Mouse (Mus musculus): ENCODE results near the gene Pxt1. TPM values are rescaled to one million over a fixed set of nuclear protein-coding genes. Genes with fewer than 3 reads are reported as not detected.

The Pxt1 gene
- polyA plus RNA-seq, 1 experiment from 2014 or later: 0.92 TPM

GRCm38 (mm10) chr17:28913200-28913599, 30.4 kb downstream of the Pxt1 start:
- Histone ChIP-seq H3K4me1 (replicated peaks; ENCODE audit: control insufficient read depth, insufficient read depth, low read length) (no peaks in the 10 kb centered on the region; the same call in none of the 2 replicates), H3K27me3 (replicated peaks; ENCODE audit: control insufficient read depth, insufficient read depth, low read length) (no peaks in the 10 kb centered on the region), H3K4me3 (ENCODE audit: low read depth, low read length) (no peak overlapping the region), H3K36me3 (ENCODE audit: control insufficient read depth, insufficient read depth, low read length) (no peaks in the 10 kb centered on the region), H3K9me3 (ENCODE audit: control insufficient read depth, low read length) (no peaks in the 10 kb centered on the region), H3K27ac (ENCODE audit: low read depth, low read length) (no peak overlapping the region), H3K4me2 (no peak overlapping the region), H3K9ac (ENCODE audit: low read depth, low read length) (no peak overlapping the region)
- DNase-seq (ENCODE audit: low spot score) (no peak), ATAC-seq (replicated peaks; ENCODE audit: low FRiP score) (no peak)
- WGBS: 68% methylated on average over 5 of the region's 5 CpGs

- H3K27ac ChIP-seq (ENCODE audit: low read depth, low read length): no peak overlapping the region
- ATAC-seq (replicated peaks; ENCODE audit: low FRiP score) (no peak), DNase-seq (ENCODE audit: low spot score) (no peak)
- no peak overlapping the region for H3K4me2 ChIP-seq
- H3K9me3 ChIP-seq (ENCODE audit: control insufficient read depth, low read length): no peaks in the 10 kb centered on the region
- no peaks in the 10 kb centered on the region for H3K27me3 ChIP-seq (replicated peaks; ENCODE audit: control insufficient read depth, insufficient read depth, low read length)
- no peak overlapping the region for H3K9ac ChIP-seq (ENCODE audit: low read depth, low read length)
- H3K36me3 ChIP-seq (ENCODE audit: control insufficient read depth, insufficient read depth, low read length): no peaks in the 10 kb centered on the region
- WGBS: 32% methylated on average over 7 of the region's 7 CpGs
- no peaks in the 10 kb centered on the region; the same call in none of the 2 replicates for H3K4me1 ChIP-seq (replicated peaks; ENCODE audit: control insufficient read depth, insufficient read depth, low read length)
- no peak overlapping the region for H3K4me3 ChIP-seq (ENCODE audit: low read depth, low read length)
These were observed 33.5 kb downstream of the Pxt1 start for GRCm38 (mm10) chr17:28910139-28910538.

GRCm38 (mm10) chr17:28909252-28909941, 34.2 kb downstream of the Pxt1 start:
- no peak overlapping the region for H3K27ac ChIP-seq (ENCODE audit: low read depth, low read length)
- no peak for ATAC-seq (replicated peaks; ENCODE audit: low FRiP score)
- H3K4me1 ChIP-seq (replicated peaks; ENCODE audit: control insufficient read depth, insufficient read depth, low read length): no peaks in the 10 kb centered on the region; the same call in none of the 2 replicates
- H3K27me3 ChIP-seq (replicated peaks; ENCODE audit: control insufficient read depth, insufficient read depth, low read length): no peaks in the 10 kb centered on the region
- no peaks in the 10 kb centered on the region for H3K36me3 ChIP-seq (ENCODE audit: control insufficient read depth, insufficient read depth, low read length)
- H3K9me3 ChIP-seq (ENCODE audit: control insufficient read depth, low read length): no peaks in the 10 kb centered on the region
- H3K4me3 ChIP-seq (ENCODE audit: low read depth, low read length): peak overlapping the region; percentile 34
- H3K4me2 ChIP-seq: peak overlapping the region; percentile 68
- peak; percentile 75 for DNase-seq (ENCODE audit: low spot score)
- peak overlapping the region; percentile 42; the same call in 1 of the 2 replicates for H3K9ac ChIP-seq (ENCODE audit: low read depth, low read length)
- 6% methylated on average over 29 of the region's 29 CpGs for WGBS

- WGBS: 88% methylated on average over 7 of the region's 7 CpGs
- Histone ChIP-seq H3K9ac (ENCODE audit: low read depth, low read length) (no peak overlapping the region), H3K4me2 (no peak overlapping the region), H3K27ac (ENCODE audit: low read depth, low read length) (no peak overlapping the region), H3K9me3 (ENCODE audit: control insufficient read depth, low read length) (no peaks in the 10 kb centered on the region), H3K36me3 (ENCODE audit: control insufficient read depth, insufficient read depth, low read length) (no peaks in the 10 kb centered on the region), H3K27me3 (replicated peaks; ENCODE audit: control insufficient read depth, insufficient read depth, low read length) (no peaks in the 10 kb centered on the region), H3K4me3 (ENCODE audit: low read depth, low read length) (no peak overlapping the region), H3K4me1 (replicated peaks; ENCODE audit: control insufficient read depth, insufficient read depth, low read length) (no peaks in the 10 kb centered on the region; the same call in none of the 2 replicates)
- DNase-seq (ENCODE audit: low spot score) (no peak), ATAC-seq (replicated peaks; ENCODE audit: low FRiP score) (no peak)
These were observed 35.7 kb downstream of the Pxt1 start for GRCm38 (mm10) chr17:28907959-28908358.

- H3K4me3 ChIP-seq (ENCODE audit: low read depth, low read length): no peak overlapping the region
- H3K4me2 ChIP-seq: no peak overlapping the region
- no peak overlapping the region for H3K27ac ChIP-seq (ENCODE audit: low read depth, low read length)
- H3K36me3 ChIP-seq (ENCODE audit: control insufficient read depth, insufficient read depth, low read length): no peaks in the 10 kb centered on the region
- no peak overlapping the region for H3K9ac ChIP-seq (ENCODE audit: low read depth, low read length)
- ATAC-seq (replicated peaks; ENCODE audit: low FRiP score) (no peak), DNase-seq (ENCODE audit: low spot score) (no peak)
- WGBS: 72% methylated on average over 13 of the region's 13 CpGs
- H3K4me1 ChIP-seq (replicated peaks; ENCODE audit: control insufficient read depth, insufficient read depth, low read length): no peaks in the 10 kb centered on the region; the same call in none of the 2 replicates
- no peaks in the 10 kb centered on the region for H3K27me3 ChIP-seq (replicated peaks; ENCODE audit: control insufficient read depth, insufficient read depth, low read length)
- no peaks in the 10 kb centered on the region for H3K9me3 ChIP-seq (ENCODE audit: control insufficient read depth, low read length)
These were observed 38.2 kb downstream of the Pxt1 start for GRCm38 (mm10) chr17:28905377-28905916.

- WGBS: 34% methylated on average over 23 of the region's 23 CpGs
- no peak overlapping the region for H3K4me2 ChIP-seq
- ATAC-seq (replicated peaks; ENCODE audit: low FRiP score) (no peak), DNase-seq (ENCODE audit: low spot score) (peak; percentile 64)
- H3K4me1 ChIP-seq (replicated peaks; ENCODE audit: control insufficient read depth, insufficient read depth, low read length): no peaks in the 10 kb centered on the region; the same call in none of the 2 replicates
- H3K9ac ChIP-seq (ENCODE audit: low read depth, low read length): no peak overlapping the region
- H3K36me3 ChIP-seq (ENCODE audit: control insufficient read depth, insufficient read depth, low read length): no peaks in the 10 kb centered on the region
- H3K9me3 ChIP-seq (ENCODE audit: control insufficient read depth, low read length): no peaks in the 10 kb centered on the region
- H3K4me3 ChIP-seq (ENCODE audit: low read depth, low read length): no peak overlapping the region
- H3K27me3 ChIP-seq (replicated peaks; ENCODE audit: control insufficient read depth, insufficient read depth, low read length): no peaks in the 10 kb centered on the region
- no peak overlapping the region for H3K27ac ChIP-seq (ENCODE audit: low read depth, low read length)
These were observed 38.9 kb downstream of the Pxt1 start for GRCm38 (mm10) chr17:28904546-28905376.

- Histone ChIP-seq H3K4me3 (ENCODE audit: low read depth, low read length) (no peak overlapping the region), H3K9ac (ENCODE audit: low read depth, low read length) (no peak overlapping the region), H3K9me3 (ENCODE audit: control insufficient read depth, low read length) (no peaks in the 10 kb centered on the region), H3K36me3 (ENCODE audit: control insufficient read depth, insufficient read depth, low read length) (no peaks in the 10 kb centered on the region), H3K4me2 (no peak overlapping the region), H3K4me1 (replicated peaks; ENCODE audit: control insufficient read depth, insufficient read depth, low read length) (peaks cover 3% of the 10 kb centered on the region), H3K27me3 (replicated peaks; ENCODE audit: control insufficient read depth, insufficient read depth, low read length) (no peaks in the 10 kb centered on the region), H3K27ac (ENCODE audit: low read depth, low read length) (no peak overlapping the region)
- DNase-seq (ENCODE audit: low spot score) (no peak), ATAC-seq (replicated peaks; ENCODE audit: low FRiP score) (no peak)
- 65% methylated on average over 4 of the region's 4 CpGs for WGBS
These were observed 42.1 kb downstream of the Pxt1 start for GRCm38 (mm10) chr17:28901559-28901958.

GRCm38 (mm10) chr17:28899427-28899826, 44.2 kb downstream of the Pxt1 start:
- peaks cover 3% of the 10 kb centered on the region; the same call in 1 of the 2 replicates for H3K4me1 ChIP-seq (replicated peaks; ENCODE audit: control insufficient read depth, insufficient read depth, low read length)
- H3K27me3 ChIP-seq (replicated peaks; ENCODE audit: control insufficient read depth, insufficient read depth, low read length): no peaks in the 10 kb centered on the region
- H3K4me3 ChIP-seq (ENCODE audit: low read depth, low read length): no peak overlapping the region
- H3K9me3 ChIP-seq (ENCODE audit: control insufficient read depth, low read length): no peaks in the 10 kb centered on the region
- DNase-seq (ENCODE audit: low spot score) (no peak), ATAC-seq (replicated peaks; ENCODE audit: low FRiP score) (no peak)
- no peak overlapping the region for H3K4me2 ChIP-seq
- 63% methylated on average over 19 of the region's 19 CpGs for WGBS
- H3K36me3 ChIP-seq (ENCODE audit: control insufficient read depth, insufficient read depth, low read length): no peaks in the 10 kb centered on the region
- H3K9ac ChIP-seq (ENCODE audit: low read depth, low read length): no peak overlapping the region
- no peak overlapping the region for H3K27ac ChIP-seq (ENCODE audit: low read depth, low read length)

All from liver, embryonic 11.5 days (tissue).